Mouse (Mus musculus) thymus, postnatal 4 days (tissue): ENCODE measurements around the gene Glt8d1.

Source experiments
- DNase-seq: peaks from one replicate; pipeline ENCODE4 v3.0.0; 2021

The Glt8d1 gene

GRCm38 (mm10) chr14:31001307-31002205, at the start of gene Glt8d1, which contains the start of gene Spcs1:
Gene Glt8d1 (plus strand): TSS chr14:31001400.
Gene Spcs1 (minus strand): TSS chr14:31001672.
- DNase-seq, result peak; percentile 91

DNA sequence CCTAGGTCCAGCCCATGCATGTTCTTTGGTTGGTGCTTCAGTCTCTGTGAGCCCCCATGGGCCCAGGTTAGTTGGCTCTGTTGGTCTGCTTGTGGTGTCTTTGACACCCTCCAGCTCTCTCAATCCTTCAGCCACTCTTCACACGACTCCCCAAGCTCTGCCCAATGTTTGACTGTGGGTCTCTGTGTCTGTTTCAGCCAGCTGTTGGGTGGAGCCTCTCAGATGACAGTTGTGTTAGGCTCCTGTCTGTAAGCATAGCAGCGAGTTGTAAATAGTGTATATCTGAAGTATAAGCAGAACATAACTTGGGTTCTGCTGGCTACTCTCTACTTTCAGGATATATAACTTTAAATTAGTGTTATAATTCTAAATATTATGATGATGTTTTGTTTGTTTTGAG, 42.7 kb upstream of the Glt8d1 start:
- DNase-seq, result no peak

DNA sequence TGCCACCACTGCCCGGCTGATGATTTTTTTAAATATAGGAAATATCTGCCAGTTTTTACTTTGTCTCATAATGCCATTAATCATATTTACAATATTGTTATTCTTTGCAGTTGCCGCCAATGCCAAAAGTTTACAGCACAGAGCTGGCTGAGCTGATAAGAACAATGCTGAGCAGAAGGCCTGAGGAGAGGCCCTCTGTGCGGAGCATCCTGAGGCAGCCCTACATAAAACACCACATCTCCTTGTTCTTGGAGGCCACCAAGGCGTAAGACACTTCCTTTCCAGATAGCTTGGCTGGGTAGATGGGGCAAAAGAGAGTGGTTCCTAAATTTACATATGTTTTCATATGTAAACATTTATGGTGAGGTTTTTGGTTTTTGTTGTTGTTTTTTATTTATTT, 42.2 kb upstream of the Glt8d1 start:
- no peak for DNase-seq

GRCm38 (mm10) chr14:30960366-30960765, 40.8 kb upstream of the Glt8d1 start:
- no peak for DNase-seq

GRCm38 (mm10) chr14:30974204-30974603, 27.0 kb upstream of the Glt8d1 start:
- no peak for DNase-seq

- DNase-seq, result no peak
Observed at GRCm38 (mm10) chr14:30976222-30976621, 25.0 kb upstream of the Glt8d1 start.

DNA sequence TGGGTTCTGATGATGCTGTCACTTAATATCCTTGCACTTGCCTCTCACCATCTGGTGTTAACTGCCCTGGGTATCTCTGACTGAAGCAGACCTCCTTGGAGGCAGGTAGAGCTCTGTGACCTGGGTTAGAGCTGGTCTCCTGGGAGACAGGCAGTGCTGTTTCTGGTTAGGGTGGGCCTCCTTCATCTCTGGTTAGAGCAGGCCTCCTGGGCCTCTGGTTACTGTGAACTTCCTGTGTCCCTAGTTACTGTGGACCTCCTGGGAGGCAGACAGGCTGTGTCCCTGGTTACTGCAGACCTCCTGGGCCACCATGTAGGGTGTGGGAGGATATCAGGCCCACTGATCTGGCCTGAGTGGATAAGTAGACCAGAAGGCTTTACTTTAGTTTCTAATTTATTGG, 4.8 kb upstream of the Glt8d1 start:
- no peak for DNase-seq

DNA sequence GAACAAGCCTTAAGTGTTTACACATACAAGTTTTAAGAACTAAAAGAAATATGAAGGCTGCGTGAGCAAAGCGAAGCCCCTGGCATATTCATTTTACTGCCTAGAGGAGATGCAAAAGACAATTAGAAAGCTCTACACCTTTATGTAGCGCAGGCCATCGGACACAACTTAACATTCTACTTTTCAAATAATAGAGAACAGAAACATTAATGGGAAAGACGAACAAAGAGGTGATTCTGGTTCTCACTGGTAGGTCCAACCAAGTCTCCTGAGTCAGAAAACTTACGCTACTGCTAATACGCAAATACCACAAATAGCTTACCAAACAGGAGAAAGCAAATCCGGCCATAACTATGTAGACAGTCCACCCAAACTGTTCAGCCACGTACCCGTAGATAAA, 844 bp upstream of the Glt8d1 start:
- DNase-seq, result no peak

DNA sequence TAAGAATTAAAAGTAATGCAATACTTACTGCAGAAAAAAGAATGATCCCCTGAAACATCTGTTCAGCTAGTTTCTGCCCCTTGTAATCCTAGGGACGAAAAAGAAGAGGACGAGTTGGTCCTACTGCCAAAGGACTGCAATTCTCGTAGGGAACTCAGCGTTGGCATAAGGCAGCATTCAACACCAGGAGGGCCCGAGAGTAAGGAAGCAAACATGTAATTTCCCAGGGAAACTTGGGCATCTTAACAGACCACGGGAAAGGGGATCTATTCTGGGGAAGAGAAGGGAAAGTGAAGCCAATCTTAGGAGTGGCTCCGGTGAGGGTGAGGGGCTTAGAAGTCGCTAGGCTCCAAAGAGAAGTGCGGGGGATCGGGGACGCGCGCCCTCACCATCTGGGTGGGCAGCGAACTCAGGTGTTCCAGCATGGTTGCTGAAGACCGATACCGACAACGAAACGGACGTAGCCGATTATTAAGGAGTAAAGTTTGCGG, 339 bp upstream of the Glt8d1 start:
- no peak for DNase-seq

- DNase-seq, result no peak
Observed at GRCm38 (mm10) chr14:31004527-31004926, 3.3 kb downstream of the Glt8d1 start.

DNA sequence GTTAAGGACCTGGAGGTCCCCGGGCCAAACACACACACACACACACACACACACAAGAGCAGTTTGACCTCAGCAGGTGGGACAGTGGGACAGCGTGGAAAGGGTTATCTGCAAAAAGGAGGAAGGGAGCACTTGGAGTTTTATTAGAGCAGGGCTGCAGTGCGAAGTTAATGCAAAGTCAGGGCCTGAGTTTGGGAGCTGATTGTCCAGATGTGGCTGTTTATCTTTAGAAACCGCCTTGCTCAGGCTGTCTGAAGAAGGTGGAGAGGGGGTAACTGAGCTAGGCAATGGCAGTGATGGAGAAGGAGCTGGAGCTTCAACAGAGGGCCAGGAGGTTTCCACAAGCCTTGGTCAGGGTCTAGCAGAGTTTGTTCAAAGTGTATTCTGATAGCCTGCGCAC, 5.6 kb downstream of the Glt8d1 start:
- no peak for DNase-seq

GRCm38 (mm10) chr14:31011588-31011987, 10.4 kb downstream of the Glt8d1 start:
- no peak for DNase-seq

DNA sequence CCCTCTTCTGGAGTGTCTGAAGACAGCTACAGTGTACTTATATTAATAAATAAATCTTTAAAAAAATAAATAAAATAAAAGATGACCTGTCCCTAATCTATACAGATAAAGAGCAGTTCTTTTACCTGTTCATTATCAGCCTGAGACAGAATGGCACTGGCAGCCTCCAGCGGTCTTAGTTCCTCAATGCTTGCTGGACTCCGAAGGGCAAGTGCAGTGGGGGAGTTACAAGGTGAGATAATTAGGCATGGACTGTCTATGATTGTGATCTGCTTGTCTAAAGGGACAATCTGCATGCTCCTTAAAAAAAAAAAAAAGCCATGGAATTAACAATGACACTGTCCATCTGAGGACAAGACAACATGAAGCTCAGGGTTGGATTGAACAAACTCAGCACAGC, 12.7 kb downstream of the Glt8d1 start:
- no peak for DNase-seq

GRCm38 (mm10) chr14:31016063-31016462, 14.9 kb downstream of the Glt8d1 start:
- DNase-seq, result no peak

GRCm38 (mm10) chr14:31017854-31018253, 16.7 kb downstream of the Glt8d1 start:
- DNase-seq, result peak; percentile 37

DNA sequence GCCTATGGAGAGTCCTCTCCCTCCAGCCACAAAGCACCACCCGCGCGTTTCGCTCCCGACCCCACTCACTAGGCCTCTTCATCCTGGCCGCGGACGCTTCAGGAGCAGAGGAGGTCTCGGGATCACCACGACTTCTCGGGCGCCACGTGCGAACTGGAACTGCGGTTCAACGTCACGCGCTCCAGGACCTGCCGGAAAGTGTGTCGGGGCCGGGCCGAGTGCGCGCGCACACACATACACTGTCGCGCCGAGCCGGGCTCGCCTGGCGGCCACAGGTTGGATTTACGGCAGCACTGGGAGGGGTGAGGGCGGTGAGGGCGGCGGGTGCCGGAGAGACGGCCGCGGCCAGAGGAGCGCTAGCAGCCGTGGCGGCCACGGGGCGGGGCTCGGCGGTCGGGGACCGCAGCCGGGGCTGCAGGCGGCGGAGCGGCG, 17.7 kb downstream of the Glt8d1 start, which contains the start of the genes Pbrm1 and Gnl3:
TSS of gene Pbrm1 (plus strand) at position 279 of the 432 bp plus-strand sequence.
TSS of gene Gnl3 (minus strand) at position 293 of the 432 bp plus-strand sequence.
- DNase-seq, result peak; percentile 98

DNA sequence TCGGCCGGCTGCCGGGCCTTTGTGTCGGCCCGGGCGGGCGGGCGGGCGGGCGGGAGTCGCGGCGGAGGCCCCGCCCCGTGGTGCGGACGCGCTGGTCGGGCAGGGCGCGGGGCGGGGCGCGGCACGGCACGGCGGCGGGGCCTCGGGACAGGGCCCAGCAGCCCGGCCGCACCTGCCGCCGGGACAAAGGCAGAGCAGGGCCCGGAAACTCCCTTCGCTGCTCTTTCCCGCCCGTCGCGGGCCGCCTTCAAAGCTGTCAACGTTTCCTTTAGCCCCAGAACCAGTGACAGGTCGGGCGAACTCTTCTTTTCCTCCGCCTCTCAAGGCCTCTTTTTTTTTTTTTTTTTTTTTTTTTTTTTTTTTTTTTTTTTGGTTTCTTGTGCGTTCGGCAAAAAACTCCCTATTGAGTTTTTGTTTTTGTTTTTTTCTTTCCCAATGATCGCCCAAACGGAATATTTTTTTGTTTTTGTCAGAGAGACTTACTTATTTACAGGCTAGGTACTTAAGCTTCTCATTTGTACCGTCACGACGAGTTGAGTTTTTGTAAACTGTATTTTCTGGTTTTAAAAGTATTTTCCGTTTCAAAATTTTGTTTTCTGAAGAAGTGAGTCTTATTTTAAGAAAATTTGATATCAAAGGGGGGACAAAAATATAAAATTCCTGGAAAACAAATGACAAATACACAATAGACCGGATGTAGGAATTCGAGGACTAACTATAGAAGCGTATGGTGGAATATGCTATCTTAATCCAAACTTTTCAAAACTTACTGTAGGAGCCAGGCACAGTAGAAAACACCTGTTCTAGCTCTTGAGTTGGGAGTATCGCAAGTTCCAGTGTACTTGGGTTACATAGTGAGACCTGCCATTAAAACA, 18.4 kb downstream of the Glt8d1 start:
- DNase-seq, result peak; percentile 87

DNA sequence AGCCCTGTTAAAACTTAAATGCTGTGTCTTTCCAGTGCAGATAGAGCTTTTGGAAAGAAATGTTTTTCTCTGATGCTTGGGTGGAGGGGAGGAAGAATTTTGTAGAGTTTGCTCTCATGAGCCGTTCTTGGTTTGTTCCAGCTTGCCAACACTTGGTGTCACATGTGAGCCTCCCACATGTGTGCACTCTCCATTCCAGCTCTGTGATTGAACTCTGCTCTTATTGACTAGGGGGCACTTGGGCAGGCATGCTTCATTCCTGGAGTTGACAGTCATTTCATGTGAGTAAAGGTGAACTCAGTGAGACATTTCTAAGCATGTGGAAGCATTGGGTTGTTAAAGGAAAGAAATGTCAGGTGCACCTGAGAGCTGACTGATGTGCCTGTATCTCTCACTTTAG, 21.4 kb downstream of the Glt8d1 start:
- no peak for DNase-seq

- DNase-seq, result peak; percentile 51
Observed at GRCm38 (mm10) chr14:31025785-31026184, 24.6 kb downstream of the Glt8d1 start.

DNA sequence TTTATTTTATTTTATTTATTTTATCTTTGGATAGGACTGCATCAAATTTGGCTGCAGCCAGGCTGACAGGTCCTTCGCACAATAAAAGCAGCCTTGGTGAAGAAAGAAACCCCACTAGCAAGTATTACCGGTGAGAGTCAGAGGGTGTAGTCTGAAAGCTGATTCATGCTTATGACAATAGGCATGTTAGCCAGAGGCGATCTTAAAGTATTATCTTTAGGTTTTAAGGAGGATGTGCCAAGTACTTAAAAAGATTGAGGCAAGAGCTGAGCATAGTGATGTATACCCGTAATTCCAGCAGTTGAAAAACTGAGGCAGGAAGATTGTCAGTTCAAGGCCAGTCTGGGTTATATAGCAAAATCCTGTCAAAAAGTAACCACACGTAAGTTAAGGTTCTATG, 44.1 kb downstream of the Glt8d1 start:
- DNase-seq, result no peak

GRCm38 (mm10) chr14:31045817-31046216, 44.6 kb downstream of the Glt8d1 start:
- DNase-seq, result no peak
